Mouse (Mus musculus): ENCODE measurements around the gene Nrsn2.
A peak's percentile ranks its signal among the peaks of the same experiment; 100 is the strongest.

Gene Nrsn2

DNA sequence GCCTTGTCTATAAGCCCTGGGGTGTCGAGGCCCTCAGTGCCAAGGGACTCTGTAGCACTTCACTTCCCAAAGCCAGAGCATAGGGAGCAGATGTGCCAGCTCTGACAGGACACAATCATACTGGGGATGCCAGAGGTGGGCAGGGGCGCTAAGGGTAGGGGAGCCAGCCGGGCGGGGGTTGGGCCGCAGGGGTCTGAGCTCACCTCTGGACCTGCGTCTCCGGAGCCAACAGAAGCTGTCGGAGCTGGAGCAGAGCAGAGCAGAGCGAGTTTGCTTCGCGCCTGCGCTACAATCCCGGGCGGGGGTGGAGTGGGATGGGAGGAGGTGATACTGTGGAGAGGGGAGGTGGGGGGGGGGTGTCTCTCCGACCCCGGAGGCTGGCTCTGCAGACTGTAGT lies at the start of gene Nrsn2:
TSS of gene Nrsn2 (minus strand) at position 294 of the 397 bp plus-strand sequence.
- DNase-seq (ENCODE audit: low spot score), result no peak

DNA sequence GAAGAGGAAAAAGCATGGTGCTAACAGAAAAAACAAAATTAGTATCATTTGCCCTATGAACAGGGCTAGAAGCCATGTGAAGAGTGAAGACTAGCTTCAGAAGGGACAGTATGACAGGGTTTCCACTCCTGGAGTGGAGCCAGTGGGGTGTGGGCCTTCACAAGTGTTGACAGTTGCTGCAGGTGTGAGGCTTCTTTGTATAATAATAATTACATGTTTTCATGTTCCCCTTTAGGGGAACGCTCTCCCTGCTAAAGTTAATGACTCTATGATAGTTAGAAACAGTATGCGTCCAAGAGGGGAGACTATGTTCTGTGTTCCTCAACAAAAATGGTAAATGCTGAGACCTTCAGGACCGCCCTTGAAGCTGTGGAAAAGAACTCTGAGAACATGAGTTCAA lies 39.3 kb upstream of the Nrsn2 start:
- no peak for DNase-seq (ENCODE audit: low spot score)

DNA sequence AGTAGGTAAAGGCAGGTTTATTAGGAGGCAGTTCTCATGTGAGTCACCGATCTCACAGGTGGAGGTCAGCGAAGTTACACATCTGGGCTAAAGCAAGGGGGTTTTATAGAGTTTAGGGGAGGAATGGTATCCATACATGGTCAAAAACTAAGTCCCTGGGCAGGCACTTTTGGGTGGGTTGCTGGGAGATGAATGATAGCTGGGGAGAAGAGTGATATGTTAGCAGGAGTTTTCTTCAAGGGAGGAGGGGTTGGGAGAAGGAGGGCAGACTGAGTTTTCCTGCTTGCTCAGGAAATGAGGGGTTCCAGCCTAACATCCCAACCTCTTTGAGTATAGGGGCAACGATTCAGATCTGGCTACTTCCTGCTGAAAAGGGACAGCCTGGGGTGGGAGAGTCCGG lies 38.8 kb upstream of the Nrsn2 start, which contains the start of gene 6820408C15Rik:
TSS of gene 6820408C15Rik (plus strand) at position 301 of the 400 bp plus-strand sequence.
- no peak for DNase-seq (ENCODE audit: low spot score)

DNA sequence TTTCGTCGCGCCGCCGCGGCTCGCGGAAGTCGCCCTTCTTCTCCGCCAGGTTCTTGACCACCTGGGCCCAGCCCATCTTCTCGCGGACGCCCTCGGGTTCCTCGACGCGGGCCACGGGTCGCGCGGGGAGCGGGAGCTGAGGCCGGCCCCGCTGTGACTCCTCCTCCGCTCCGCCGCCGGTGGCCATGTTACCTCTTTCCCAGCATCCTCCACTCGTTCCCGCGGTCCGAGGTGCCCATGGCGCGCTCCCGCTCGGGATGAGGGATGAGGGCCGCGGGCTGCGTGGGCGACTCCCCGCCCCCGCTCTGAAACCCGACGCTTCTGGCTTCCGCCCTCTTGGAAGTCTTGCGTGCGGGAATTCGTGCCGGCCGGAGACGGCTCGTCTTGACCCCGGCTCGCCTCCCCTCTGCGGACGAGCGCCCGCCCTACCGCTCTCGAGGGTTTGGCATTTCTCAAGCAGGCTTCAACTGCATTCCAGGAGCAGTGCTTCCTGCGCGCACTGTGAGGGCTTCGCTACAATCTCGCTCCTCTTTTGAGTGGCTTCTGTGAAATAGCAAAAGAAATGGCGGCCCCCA lies 38.2 kb upstream of the Nrsn2 start, which contains the start of gene Zcchc3:
TSS of gene Zcchc3 (minus strand) at position 437 of the 575 bp plus-strand sequence.
- peak; percentile 60 for DNase-seq (ENCODE audit: low spot score)

GRCm38 (mm10) chr2:152413765-152414584 lies 37.5 kb upstream of the Nrsn2 start:
- no peak for DNase-seq (ENCODE audit: low spot score)

DNA sequence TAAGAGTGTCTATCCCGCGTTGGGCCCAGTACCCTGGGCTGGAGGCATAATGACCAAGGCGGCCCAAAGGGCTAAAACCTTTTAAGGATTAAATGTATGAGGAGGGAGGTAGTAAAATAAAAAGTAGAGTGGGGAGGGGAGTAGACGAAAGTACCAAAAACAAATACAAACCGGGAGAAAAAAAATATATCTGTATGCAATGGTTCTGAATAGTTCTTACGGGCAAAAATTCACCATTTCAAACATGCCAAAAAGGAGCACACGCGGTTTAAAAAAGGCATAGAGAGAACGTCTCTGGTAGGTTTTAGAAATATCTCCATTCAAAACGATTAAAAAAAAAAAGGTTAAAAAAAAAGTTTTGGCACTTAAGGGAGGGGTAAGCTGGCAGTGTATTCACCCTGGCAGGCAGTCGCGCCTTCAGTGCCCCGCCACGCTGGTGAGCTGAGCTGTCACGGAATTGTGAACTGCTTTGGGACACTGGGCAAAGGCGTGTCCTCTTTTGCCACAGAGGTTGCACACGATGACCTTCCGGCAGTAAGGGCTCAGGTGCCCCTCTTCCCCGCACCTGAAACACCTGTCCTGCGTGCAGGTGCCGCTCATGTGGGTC lies 36.8 kb upstream of the Nrsn2 start:
- DNase-seq (ENCODE audit: low spot score), result no peak

DNA sequence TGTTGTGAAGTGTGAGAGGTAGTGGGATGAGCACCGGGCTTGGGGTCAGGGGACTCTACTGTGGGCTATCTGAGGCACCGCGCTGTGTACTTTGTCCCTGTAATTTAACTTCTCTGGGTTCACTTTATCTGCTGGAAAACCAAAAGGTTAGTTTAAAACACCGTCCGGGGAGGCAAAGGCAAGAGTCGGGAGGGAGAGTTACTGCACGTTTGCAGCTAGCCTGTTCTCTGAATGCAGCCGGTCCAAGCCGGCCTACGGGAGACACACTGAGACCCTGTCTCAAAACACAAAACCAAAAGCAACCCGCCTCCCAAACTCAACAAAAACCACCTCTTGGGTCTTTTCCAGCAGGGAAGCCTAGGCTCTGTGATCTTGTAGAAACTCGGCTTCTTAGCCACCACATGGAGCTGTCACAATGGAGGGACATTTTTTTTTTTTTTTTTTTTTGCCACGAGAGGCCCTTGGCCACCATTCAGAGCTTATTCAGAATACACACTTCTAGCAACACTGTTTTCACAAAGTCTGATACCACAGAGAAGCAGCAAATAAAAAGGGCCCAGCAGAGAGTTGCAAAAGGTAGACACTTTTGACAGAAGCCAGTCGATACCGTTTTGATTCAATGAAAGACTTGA lies 36.2 kb upstream of the Nrsn2 start:
- DNase-seq (ENCODE audit: low spot score), result no peak

- DNase-seq (ENCODE audit: low spot score), result no peak
Measured at GRCm38 (mm10) chr2:152411471-152411870, 35.0 kb upstream of the Nrsn2 start.

GRCm38 (mm10) chr2:152410971-152411371 lies 34.5 kb upstream of the Nrsn2 start:
- peak; percentile 59 for DNase-seq (ENCODE audit: low spot score)

- DNase-seq (ENCODE audit: low spot score), result no peak
Measured at GRCm38 (mm10) chr2:152409781-152410180, 33.3 kb upstream of the Nrsn2 start.

DNA sequence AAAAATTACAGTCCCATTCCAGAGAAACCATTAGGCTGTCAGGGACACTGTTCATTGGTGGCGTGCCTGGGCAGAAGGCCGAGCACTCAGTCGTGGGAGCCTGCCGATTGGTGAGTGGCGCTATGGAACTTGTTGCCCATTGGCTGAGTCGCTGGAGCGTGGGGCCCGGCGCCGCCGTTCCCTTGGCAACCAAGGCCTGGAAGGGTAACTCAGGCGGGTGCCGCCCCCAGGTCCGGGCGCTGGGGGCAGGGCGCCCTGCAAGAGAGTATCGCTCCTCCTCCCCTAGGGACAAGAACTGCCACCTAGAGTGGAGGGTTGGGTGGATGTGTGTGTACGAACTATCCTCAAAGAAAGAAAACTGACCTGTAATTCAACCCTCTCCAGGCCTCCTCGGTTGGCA lies 29.7 kb upstream of the Nrsn2 start:
- DNase-seq (ENCODE audit: low spot score), result peak; percentile 77

DNA sequence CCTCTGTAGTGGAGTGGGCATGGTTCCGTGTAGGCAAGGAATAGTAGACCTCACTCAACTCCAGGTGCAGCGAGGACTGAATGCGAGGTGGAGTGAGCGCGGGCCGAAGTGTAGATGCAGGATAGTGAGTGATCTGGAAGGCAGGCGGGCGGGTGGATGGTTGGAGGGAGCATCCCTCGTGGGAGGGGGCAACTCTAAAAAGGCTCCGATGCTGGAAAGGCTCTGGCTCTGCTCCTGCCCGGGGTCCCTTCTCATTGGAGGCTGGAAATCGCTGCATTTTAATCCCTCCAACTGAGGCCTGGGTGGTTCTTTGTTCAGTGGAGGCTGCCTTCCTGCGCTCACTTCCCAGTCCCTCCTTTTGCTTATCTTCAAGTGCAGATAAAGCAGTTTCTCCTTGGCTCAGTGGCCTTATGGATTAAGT lies 22.7 kb upstream of the Nrsn2 start:
- DNase-seq (ENCODE audit: low spot score), result no peak

GRCm38 (mm10) chr2:152398691-152399090 lies 22.3 kb upstream of the Nrsn2 start:
- DNase-seq (ENCODE audit: low spot score), result peak; percentile 76

DNA sequence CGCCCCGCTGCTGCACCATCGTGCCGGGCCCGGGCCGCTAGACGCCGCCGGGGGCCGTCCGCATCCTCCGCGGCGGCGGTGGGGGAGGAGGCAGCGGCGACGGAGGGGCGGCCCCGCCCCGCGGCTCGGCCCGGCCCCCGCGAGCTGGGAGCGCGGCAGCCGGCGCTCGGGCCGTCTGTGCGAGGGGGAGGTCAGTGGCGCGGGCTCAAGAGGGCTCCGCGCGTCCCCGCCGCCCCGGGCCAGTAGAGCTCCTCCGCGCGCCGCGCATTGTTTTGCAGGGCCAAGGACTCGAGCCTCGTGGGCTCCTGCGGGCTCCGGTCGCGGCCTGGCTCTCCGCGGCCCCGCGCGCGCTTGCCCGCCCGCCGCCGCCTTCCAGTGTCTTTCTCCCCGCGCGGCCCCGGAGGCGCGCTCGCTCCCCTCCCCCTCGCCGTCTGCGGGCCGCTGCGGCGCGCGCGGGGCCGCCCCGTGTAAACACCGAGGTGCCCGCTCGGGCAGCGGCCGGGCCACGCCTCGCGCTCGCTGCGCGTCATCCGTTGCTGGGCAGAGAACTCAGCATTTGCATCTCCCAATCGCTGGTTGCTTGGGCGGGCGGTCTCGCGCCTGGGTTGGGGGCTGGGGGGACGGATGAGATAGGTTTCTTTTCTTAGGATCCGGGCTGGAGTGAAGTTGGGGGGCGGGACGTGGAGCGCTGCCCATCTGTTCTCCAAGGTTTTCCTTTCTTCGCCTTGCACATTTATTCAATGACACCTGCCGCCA lies 21.4 kb upstream of the Nrsn2 start, which contains the start of gene Sox12:
TSS of gene Sox12 (minus strand) at position 384 of the 756 bp plus-strand sequence.
- peak; percentile 97 for DNase-seq (ENCODE audit: low spot score)

GRCm38 (mm10) chr2:152397004-152397589 lies 20.7 kb upstream of the Nrsn2 start:
- no peak for DNase-seq (ENCODE audit: low spot score)

DNA sequence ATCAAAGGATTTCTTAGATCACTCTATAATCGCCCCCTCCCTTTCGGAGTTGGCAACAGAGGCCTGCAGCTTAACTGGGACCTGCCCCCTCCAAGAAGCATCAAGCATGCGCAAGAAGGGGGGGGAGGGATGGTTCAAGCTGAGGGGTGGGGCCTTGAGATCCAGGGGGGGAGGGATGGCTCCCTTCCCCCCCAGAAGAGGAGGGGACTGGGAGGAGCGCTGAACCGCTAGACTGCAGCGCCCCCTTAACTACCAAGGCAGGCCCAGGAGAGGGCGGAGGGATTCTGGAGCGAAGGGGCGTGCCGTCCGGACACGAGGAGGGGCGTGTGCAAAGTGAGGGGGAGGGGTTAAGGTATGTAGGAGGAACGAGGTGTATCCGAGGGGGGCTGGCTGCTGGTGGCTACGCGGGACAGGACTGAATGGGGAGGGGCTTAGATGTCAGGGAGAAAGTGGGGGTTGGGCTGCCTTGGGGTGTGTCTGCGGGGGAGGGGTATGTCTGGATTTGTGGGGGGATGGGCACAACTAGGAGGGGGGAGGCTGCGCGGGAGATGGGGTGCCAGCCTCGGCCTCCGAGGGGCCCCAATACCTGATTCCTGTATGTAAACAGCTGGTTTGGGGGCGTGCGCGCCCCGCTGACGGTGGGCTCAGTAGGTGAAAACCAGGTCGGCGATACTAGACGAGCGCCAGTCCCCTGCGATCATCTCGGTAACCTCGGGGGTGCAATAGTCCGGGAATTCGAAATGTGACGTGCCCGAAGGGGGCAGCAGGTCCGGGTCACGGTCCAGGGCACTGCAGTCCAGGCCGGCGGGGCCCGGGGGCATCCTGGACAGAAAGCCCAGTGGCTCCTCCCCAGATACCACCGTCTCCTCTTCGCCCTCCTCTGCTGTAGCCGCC lies 19.9 kb upstream of the Nrsn2 start:
- DNase-seq (ENCODE audit: low spot score), result peak; percentile 55

- DNase-seq (ENCODE audit: low spot score), result no peak
Measured at GRCm38 (mm10) chr2:152395271-152395920, 19.0 kb upstream of the Nrsn2 start.

DNA sequence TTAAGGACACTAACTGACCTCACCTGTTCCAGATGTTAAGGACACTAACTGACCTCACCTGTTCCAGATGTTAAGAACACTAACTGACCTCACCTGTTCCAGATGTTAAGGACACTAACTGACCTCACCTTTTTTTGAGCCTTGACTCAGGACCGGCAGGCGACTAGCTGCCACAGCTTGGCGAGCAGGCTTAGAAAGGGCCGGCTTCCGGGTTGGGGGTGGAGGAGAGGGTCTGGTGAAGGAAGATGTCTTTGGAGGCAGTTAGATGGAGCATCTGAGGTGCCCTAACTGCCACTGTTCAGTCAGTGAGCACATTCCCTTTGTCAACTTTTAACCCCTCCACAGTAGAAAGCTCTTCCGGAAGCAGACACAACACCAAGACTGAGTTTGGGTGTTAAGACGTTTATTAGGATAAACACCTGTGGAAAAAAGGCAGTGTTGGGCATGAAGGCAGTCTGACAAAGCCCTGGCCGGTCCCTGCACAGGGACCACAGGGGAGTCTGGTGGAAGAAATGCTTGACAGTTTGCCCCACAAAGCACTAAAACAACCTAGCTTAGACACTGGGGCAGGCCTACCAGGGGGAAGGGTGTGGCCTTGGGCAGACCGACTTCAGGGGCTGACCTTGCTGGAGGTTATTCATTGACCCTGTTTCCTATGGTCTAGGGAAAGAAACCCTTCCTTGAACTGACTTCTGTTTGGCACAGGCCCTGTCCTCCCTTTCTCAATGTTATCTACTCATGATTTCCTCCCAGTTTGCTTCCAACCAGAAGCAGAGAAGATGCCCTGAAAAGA lies 17.0 kb upstream of the Nrsn2 start:
- no peak for DNase-seq (ENCODE audit: low spot score)

DNA sequence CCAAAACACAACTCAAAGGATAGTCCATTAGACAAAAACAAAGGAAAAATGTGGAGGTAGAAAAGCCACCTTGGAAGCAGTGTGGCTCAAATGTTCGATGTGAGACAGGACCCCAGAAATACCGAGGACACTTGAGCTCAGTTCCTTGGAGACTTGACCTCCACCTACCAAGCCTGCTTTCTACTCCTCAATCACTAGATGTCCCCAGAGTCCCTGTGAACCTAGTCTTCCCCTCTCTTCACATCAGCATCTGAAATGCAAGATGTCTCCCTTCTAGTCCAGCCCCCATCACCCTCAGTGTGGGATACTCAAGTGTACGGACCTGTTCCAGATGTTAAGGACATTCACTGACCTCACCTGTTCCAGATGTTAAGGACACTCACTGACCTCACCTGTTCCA lies 16.3 kb upstream of the Nrsn2 start:
- no peak for DNase-seq (ENCODE audit: low spot score)

Data from urinary bladder, postnatal 10 days (tissue).